Mouse (Mus musculus): Measurements from ENCODE around the gene Dmrt1.

- TF ChIP-seq NELFE (IDR thresholded peaks at IDR 0.05; ENCODE audit: low read depth, low read length) (no peak), ZMIZ1 (IDR thresholded peaks at IDR 0.05; ENCODE audit: low read depth, low read length) (no peak), CTCF (IDR thresholded peaks at IDR 0.05 in 2 of 3, conservative IDR thresholded peaks at IDR 0.05 in 1 of 3; ENCODE audit: control insufficient read depth in 1 of 3, insufficient read depth in 1 of 3, low read depth in 2 of 3, low read length in 3 of 3, poor library complexity in 1 of 3, severe bottlenecking in 1 of 3) (no peak), E2F4 (IDR thresholded peaks at IDR 0.05; ENCODE audit: borderline replicate concordance, low read depth, low read length) (no peak), MEF2A (IDR thresholded peaks at IDR 0.05; ENCODE audit: extremely low read depth, insufficient replicate concordance, low read depth, low read length, poor library complexity, severe bottlenecking) (no peak), POLR2A (IDR thresholded peaks at IDR 0.05; ENCODE audit: control insufficient read depth in 1 of 2, insufficient read depth in 1 of 2, low read depth in 1 of 2, low read length in 2 of 2, poor library complexity in 1 of 2) (no peak), HCFC1 (IDR thresholded peaks at IDR 0.05; ENCODE audit: low read depth, low read length) (no peak), USF1 (IDR thresholded peaks at IDR 0.05; ENCODE audit: low read depth, low read length) (no peak), ZC3H11A (IDR thresholded peaks at IDR 0.05; ENCODE audit: low read depth, low read length) (no peak), MYC (IDR thresholded peaks at IDR 0.05; ENCODE audit: low read depth, low read length) (no peak), RAD21 (IDR thresholded peaks at IDR 0.05; ENCODE audit: low read depth, low read length) (no peak), SIN3A (IDR thresholded peaks at IDR 0.05; ENCODE audit: low read length) (no peak), EP300 (IDR thresholded peaks at IDR 0.05; ENCODE audit: low read depth in 1 of 2, low read length in 2 of 2) (no peak), GATA1 (IDR thresholded peaks at IDR 0.05; ENCODE audit: low read depth, low read length) (no peak)
Measured at GRCm38 (mm10) chr19:25574431-25574830, 69.0 kb downstream of the Dmrt1 start.
